Mouse (Mus musculus): ENCODE measurements at regions not wholly inside any gene's neighbourhood (a gene's known extent, or its start where the extent isn't known, plus 50 kb on each side); places are given as distances from the start of the nearest gene placed in this dataset.

DNA sequence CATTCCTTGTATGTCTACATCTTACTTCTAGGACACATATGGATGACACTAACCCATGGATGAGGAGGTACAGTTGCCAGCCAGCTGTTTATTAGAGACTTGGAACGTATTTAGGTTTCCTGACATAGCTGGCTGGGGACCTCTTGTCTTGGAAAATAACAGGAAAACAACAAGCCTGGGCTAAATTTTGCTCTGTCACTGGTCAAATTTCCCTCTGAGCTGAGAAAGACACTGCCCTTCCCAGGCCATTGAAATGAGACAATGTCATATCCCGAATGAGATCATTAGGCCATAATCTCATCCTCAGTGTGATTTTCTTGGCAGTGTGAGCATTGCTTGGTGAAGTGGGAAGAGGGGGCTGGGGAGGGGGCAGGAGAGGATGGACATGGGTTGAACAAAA lies 321.9 kb upstream of the Pard3b start:
- DNase-seq (ENCODE audit: low read depth, low spot score) = no peak

DNA sequence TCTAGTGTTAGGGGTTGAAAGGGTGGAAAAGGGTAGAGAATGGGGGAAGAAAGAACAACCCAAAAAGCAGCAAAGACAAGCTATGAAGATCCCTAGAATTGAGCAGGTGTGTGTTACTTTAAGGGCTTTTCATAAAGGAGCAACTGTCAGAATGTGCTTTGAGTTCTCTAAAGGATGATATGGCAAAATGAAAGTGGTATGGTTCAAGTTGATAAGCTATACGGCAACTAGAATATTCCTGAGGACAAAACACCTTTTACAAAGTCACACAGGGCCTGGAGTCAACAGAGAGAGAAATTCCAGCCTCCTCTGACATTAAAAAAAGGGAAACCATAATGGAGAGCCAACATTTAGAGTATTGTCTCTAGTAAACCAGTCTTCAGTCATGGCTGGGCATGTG lies 320.6 kb upstream of the Pard3b start:
- no peak for DNase-seq (ENCODE audit: low read depth, low spot score)

DNA sequence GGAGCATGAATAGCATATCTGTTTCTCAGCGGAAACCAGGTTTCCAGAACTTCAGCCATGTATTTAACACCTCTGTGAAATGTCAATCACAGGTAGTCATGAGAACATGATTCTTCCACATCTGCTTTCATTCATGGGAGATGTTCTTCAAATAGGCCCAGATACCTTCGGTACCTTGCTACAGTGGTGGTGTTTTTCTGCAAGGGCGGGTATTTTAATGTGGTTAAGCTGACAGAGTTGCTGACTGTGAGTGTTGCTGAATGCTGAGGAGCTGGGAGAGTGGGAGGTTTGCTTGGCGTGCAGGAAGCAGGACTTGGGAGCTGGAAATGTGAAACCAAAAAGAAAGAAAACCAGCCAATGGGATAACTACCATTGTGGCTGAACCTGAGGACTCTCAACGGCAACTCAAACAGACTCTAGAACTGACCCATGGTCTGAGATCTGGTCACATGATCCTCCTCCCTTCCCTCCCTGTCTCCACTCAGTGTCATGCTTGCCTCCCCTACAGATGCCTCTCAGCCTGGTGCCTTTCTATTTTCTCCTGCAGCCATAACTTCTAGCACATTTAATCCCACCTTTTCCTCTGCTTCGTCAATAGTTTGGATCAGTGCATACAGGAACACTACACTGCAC lies 317.0 kb upstream of the Pard3b start:
- DNase-seq (ENCODE audit: low read depth, low spot score) = no peak

DNA sequence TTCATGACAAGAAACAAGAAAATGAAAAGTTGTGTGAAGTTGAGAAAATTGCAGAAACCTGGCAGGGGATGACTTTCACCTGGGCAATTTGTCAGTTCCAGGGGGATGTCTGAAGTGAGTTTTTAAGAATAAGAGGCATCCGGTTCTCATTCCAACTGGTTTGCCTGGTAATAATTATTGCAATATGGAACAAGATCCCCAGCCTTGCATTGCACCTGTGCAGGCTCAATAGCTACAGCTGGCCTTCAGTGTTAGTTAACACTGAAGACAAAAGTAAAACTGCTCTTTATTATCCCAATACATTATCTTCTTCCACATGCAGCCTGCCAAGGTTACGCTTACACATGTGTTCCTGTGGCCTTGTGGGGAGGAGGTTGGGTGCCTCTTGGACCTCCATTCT lies 307.2 kb upstream of the Pard3b start:
- no peak for DNase-seq (ENCODE audit: low read depth, low spot score)

DNA sequence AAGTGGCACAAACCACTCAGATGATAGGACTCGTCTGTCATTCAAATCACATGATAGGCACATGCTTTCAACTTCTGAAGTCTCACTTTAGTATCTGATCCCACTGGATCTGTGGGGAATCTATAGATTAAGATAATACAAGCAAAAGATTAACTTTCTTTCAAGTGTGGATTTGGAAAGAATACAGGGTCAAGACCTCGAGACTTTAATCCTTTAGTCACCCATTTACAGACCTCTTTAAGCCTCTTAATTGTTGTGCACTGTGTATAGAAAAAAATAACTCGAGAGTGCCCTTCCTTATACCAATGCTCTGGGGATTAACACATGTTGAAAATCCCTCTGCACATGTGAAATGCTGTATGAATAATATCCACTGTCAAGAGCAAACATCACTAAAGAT lies 306.7 kb upstream of the Pard3b start:
- no peak for DNase-seq (ENCODE audit: low read depth, low spot score)

DNA sequence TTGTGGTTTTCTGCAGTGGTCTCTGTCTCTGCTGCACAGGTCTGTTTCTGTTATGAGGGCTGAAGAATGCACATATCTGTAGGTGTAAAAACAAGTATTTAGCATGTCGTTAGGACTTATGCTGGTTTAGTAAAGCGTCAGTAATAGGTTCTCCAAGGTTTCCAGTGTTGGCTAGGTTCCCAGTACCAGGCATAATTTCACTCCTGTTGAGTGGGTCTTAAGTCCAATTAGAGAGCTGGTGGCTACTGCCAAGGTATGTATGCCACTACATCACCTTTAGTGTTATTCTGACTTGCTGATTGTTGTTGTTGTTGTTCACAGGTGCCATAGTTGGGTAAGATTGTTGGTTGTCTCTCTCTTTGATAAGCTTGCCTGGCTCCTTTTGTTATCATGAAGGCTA lies 302.3 kb upstream of the Pard3b start:
- DNase-seq (ENCODE audit: low read depth, low spot score) = no peak

DNA sequence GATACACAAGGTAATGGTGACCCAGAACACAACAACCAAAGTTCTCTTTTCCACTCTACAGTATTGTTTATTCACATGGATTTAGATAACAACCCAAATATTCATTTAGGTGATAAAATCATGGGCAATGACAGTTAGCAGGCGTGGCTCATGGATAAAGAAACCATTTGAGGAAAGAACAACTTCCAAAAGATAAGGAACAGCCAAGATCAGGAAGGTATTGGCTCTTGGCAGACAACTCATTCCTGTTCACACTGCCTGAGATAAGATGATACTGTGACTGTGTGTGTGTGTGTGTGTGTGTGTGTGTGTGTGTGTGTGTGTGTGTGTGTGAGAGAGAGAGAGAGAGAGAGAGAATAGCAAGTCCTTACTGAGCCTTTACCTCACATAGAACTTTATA lies 285.7 kb upstream of the Pard3b start:
- DNase-seq (ENCODE audit: low read depth, low spot score) = no peak

DNA sequence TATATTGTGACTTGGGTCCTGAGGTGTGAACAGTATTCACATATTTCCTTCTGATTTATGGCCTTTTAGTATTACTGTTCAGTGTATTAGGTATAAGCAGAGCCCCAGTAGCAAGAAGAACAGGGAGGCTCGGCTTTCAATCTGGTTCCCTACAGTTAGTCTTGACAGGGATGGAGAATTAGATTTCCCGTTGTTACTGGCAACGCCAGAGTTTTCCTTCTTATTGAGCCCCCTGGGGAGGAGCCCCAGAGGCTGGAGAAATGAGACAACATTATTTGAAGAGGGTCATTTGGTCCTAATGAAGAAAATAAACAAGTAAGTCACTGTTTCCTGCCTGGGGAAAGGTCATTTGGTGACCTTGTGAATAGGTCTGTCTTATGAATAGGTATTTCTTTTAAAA lies 285.1 kb upstream of the Pard3b start:
- no peak for DNase-seq (ENCODE audit: low read depth, low spot score)

DNA sequence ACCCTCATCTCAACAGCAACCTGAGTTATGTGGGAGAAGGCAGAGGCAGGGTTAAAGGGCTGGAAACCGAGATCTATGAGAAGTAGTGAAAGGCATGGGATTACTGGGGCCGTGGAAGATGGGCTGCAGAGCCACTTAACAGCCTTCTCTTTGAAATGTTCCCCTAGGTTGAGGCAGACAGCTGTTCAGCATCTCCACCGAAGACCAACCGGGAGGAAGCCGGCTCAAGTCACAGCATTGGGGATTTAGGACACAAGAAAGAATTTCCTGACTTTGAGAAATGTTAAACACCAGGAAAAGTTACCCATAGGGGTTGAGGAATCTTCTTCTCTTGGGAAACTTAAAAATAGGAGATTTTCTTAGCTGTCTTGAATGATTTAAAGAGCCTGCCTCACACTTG lies 283.4 kb upstream of the Pard3b start:
- DNase-seq (ENCODE audit: low read depth, low spot score) = no peak

DNA sequence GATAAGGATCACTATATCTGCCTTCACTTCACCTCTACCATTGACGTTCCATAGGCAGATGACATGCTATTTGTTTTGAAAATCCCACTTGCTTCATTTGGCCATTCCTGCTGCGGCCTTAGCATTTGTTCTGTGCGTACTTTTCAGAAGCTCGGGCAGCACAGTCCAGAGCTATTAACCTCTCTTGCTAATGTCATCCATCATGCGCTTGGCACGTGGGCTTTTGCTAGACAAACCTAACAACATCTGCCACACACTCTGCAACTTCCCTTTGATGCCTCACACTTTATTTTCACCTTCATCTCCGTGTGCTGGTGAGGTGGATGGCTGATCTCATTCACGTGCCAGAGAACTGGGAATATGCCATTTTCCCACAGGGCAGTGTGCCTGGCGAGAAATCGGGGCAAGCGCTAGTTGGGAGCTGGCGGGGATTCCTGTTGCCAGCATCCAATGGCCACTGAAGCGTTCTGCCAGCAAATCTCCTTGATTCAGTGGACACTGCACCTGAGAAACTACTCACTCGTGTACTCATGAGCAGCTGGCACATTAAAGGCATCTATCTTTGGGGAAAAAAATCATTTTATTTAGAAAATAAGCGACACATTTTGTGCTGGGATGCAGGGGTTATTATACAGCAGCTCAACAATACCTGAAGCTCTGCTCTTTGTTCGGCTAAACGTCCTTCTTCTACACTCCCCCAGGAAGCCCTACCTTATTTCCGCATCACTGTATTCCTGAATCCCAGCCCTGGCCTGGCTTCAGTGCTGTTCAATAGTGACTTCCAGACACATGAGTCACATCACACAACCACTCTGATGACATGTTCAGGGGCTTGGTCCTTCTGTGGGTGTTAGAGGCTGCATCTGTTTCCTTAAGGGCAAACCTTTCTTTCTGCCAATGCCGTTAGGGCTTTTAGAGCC lies 279.4 kb upstream of the Pard3b start:
- DNase-seq (ENCODE audit: low read depth, low spot score) = no peak

DNA sequence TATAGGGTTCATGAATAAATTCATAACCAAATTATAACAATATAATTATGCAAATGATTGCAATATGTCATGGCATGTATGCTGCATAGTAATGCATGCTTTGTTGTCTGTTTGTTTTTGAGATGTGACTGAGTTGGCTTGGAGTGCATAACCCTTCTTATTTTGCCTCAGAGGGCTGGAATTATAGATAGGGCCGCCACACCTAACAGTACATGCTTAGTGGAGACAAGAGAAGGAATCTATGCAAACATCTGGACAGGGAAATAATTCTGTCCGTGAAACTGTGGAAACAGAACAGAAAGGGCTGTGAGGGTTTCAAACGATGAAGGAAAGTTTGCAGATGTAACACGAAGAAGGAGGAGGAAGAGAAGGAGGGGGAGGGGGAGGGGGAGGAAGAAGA lies 266.0 kb upstream of the Pard3b start:
- no peak for DNase-seq (ENCODE audit: low read depth, low spot score)

DNA sequence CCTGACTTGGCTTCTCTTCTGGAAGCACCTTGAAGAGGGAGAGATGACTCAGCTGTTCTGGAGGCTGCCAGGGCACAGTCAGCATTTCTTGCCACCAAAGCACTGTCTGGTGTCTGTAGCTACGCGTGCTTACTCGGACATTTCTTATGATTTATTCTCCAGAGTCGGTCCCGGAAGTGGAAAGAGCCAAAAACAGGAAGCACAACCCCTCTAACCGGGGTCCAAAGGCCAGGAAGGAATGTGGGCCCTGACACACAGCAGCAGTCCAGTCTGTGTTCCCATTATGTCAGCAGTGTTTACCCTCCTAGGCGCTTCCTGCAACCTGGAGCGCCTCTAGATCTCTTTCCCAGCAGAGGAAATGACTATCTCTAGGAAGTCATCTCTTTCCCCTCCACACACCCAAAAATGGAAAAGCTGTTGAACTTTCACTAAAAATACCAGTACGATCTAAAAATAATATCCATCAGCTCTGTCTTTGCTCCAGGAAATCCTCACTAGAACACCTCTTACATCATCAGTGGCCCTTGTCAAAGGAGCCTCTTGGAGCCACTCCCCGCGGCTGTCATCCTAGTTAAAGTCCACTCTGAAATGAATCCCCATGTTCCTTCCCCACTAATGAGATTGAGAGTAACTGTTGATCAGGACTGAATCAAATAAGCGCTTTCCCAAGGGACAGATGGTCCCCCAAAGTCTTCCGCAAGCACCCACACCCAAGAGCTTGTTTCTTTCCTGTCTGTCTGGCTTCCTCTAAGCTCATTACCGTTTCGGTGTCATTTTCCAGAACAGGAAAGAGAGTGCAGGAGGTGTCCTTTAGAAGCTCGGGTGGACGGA lies 264.7 kb upstream of the Pard3b start:
- no peak for DNase-seq (ENCODE audit: low read depth, low spot score)

DNA sequence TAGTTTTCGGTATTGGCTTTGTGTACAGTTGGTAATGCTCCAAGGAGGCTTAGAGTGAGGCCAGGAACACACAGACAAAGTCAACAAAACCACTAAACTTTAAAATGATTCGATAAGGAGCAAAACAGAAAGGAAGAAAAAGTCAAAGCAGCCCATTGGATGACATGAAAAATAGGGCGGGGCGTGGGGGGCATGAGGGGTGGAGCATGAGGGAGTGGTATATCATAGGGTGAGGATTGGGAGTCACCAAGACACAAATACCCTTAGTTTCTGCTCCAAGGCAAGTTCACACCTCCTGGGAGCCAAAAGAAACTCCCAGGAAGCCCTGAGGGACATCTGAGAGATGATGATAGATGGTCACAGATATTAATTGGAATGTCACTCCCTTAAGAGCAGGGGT lies 262.2 kb upstream of the Pard3b start:
- no peak for DNase-seq (ENCODE audit: low read depth, low spot score)

DNA sequence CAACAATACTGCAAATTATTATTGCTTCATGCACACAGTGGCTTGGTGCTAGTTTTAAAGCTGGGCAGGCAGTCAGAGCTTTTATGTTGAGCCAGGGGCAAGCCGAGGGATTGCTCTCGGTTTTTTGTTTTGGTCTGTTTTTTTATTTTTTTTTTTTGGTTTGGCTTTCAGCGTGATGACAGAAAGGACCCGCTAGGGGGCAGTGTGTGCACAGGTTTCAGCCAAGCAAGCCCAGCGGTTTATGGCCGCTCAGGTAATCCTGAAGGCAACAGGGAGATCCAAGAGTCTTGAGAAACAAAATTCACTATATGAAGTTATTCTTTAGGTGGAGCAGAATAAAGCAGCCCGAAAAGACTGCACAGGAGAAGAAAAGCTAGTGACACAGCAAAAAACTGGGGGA lies 261.6 kb upstream of the Pard3b start:
- peak; percentile 68 for DNase-seq (ENCODE audit: low read depth, low spot score)

DNA sequence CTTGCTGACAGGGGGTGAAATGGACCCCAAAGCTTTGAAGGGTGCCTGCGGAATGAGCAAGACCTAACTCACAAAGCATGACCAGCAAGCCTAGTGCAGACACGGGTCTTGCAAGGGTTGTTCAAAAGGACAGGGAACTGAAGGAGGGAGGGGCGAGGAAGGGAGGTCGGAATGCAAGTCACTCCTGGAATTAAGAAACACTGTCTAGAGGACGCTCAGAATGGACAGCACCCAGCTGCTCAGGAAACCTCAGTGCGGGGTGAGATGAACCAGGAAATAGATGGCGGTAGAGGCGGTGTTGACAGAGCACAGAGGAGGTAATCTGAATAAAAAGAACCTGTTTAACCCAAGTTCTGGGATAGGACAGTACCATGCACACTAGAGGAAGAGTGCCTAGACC lies 260.4 kb upstream of the Pard3b start:
- DNase-seq (ENCODE audit: low read depth, low spot score) = no peak

DNA sequence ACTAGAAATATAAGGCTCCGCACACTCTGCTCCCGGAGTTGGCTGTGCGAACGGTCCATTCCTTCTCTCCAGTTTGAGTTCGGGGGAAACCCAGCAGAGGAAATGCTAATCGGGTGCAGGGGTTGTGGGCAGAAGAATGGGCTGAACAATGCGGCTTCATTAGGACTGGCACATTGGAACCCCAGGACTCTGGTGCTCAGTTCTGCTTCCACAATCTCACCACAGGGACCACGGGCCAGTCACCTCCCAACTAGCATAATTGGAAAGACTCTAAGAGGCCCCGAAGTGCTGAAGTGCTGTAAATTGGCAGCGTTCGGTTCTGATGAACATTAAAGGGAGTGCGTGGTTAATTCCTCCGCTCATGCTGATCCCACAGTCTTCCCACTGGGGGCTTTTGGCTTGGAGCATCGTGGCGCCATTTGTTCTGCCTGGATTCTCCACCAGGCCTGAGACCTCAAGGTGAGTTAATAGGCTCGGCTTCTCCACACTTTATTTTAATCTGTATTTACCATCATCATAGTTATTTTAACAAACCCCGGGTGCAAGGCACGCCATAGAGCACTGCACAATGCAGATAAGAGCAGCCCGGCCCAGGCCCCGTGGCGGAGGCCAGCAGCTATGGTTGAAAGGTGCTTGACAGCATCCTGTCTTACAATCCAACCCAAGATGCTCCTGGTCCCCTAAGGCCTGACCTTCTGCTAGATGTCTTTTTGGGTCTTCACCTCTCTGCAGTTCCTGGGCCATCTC lies 258.7 kb upstream of the Pard3b start:
- DNase-seq (ENCODE audit: low read depth, low spot score) = no peak

DNA sequence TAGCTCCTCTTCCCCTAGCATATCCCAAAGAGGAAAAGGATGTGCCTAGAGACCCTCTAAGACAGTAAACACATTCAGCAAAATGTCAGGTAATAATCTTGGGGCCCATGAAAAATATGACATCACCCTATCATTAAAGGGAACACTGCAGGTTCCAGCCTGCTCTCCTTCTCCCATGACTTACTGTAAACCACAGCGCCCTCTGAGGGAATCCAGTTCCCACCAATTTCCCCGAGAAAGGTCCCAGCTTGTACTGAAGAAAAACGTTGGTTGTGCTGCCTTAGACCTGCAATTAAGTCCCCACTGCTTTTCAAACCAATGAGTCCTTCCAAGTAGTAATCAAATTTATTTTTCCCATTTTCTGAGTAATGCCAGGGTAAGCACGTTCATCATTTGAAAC lies 251.0 kb upstream of the Pard3b start:
- no peak for DNase-seq (ENCODE audit: low read depth, low spot score)

DNA sequence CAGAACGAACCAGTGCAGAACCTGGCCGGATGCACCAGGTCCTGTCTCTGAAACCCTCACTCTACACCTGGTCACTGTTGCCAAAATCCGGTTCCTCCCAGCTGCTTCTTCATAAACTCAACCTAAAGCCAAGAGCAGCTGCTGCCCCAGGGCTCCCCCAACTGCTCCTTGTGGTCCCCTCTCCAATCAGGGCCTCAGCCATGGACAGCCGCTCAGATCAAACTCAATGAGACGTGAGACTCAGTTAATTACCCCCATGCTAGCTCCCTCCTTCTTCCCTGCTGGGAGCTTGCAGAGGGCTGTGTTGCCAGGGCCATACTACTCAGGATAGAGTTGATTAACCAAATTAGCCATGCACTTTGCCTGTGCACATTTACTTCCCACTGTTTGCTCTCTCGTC lies 240.8 kb upstream of the Pard3b start:
- DNase-seq (ENCODE audit: low read depth, low spot score) = no peak

DNA sequence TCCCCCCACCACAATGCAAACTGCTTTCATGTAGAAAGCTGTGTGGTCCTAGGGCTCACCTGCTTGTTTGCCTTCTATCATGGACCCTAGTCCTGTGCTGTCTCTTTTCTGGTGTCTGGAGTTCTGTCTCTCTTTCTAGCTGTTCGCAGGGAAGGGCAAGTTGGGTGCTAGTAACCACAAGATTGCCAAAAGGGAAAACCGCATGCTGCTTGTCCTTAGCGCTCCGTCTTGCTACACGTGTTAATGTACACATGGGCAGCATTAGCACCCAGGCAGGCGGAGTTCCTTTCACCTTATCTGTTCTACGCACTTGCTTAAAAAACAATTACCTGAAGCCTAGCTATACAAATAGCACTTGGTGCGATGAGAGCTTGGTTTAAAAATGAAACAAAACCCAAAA lies 236.3 kb upstream of the Pard3b start:
- no peak for DNase-seq (ENCODE audit: low read depth, low spot score)

DNA sequence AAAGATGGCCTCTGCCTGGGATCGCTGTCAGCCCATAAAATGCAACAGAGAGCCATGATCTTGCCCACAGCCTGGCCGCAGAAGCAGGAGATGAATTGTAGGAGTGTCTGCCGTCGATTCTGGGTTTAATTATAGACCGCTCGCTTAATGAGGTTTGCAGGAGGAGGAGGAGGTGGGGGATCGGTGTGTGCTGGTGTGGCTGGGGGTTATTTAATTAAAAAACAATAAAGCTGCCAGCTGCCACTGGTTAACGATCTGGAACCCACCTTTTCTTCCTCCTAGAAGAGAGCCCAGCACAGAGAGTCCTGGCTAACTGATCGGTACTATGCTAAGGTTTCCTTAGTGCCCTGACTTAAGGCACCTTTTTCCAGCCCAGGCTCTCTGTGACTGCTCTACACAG lies 231.4 kb upstream of the Pard3b start:
- DNase-seq (ENCODE audit: low read depth, low spot score) = no peak

DNA sequence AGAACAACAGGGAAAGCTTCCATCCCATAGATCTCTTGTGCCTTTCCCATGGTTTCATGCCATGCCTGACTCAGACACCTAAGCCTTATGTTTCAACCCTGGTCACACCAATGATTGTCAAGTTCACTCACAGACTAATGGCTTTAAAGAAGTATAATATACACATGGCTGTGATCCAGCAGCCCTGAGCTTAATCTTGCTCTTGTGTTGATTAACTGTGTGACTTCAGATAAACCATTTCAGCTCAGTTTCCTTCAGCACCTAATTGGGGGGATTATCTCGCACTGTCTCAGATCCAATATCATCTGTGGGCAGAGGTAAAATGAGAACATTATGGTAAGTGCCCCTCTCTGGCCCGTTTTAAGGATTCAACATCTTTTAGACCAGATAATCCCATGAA lies 223.9 kb upstream of the Pard3b start:
- no peak for DNase-seq (ENCODE audit: low read depth, low spot score)
